Mouse (Mus musculus): ENCODE data around the gene Optn. TPM values are rescaled to one million over a fixed set of nuclear protein-coding genes. Genes with fewer than 3 reads are reported as not detected.

Gene Optn
- total and polyA plus RNA-seq, 3 experiments = 16.5 to 100.0 (median 76.3) TPM

DNA sequence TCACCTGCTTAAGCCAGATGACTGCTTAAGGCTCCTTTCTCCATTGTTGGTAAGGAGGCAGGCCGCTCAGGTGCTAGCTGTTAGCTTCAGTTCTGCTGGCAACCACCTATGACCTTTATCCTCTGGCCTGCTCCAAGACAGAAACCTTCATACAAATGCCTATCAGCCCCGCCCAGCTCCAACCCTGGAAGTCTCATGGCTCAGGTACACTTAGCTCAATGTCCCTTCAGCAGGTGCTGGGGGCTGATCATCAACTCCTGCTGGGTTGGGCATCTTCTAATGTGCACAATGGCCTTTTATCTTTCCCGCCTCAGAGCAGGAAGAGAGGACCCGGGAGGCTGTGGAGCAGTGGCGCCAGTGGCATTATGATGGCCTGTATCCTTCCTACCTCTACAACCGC is 78.9 kb downstream of the Optn start:
- Histone ChIP-seq H3K27ac (no peak overlapping the region), H3K4me1 (ENCODE audit: control insufficient read depth, insufficient read depth, low read length) (no peaks in the 10 kb centered on the region), H3K36me3 (ENCODE audit: control insufficient read depth, insufficient read depth, low read length) (no peaks in the 10 kb centered on the region), H3K79me2 (replicated peaks; ENCODE audit: control insufficient read depth, insufficient read depth, low read length) (no peaks in the 10 kb centered on the region), H3K4me3 (no peak overlapping the region), H3K27me3 (ENCODE audit: control insufficient read depth, insufficient read depth, low read length) (no peaks in the 10 kb centered on the region), H3K9ac (ENCODE audit: low read depth, low read length) (no peak overlapping the region)
- intact Hi-C loops (cut with DNase I) = no loop called here
- TF ChIP-seq EP300 (IDR thresholded peaks at IDR 0.05; ENCODE audit: insufficient read depth, low read depth, low read length) = no peak
- TF ChIP-seq POLR2A (IDR thresholded peaks at IDR 0.05; ENCODE audit: insufficient read depth, low read depth, low read length) = no peak
- TF ChIP-seq CTCF (IDR thresholded peaks at IDR 0.05) = no peak
- no peak for DNase-seq
- 73% methylated on average over 6 of the region's 6 CpGs for WGBS

DNA sequence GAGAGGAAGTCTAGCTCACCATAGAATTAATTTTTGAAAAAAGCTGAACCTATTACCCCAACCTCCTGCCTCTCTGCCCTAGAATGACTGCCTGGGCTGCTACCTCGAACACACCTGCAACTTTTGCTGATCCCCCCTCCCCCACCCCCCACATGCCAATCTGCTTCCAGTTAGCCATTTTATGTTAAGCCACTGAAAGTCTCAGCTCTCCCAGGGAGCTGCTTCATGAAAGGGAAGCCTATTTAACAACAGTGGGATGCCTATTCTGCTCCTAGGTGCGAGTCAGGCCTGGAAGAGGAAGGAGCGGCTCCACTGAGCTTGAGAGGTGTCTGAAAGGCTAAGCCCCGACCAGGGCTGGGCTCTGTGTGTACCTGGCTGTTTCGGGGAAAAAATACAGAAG is 79.9 kb downstream of the Optn start:
- H3K9ac ChIP-seq (ENCODE audit: low read depth, low read length) = no peak overlapping the region
- H3K27me3 ChIP-seq (ENCODE audit: control insufficient read depth, insufficient read depth, low read length) = no peaks in the 10 kb centered on the region
- no peaks in the 10 kb centered on the region for H3K36me3 ChIP-seq (ENCODE audit: control insufficient read depth, insufficient read depth, low read length)
- H3K27ac ChIP-seq = no peak overlapping the region
- TF ChIP-seq CTCF (IDR thresholded peaks at IDR 0.05) (no peak), EP300 (IDR thresholded peaks at IDR 0.05; ENCODE audit: insufficient read depth, low read depth, low read length) (no peak), POLR2A (IDR thresholded peaks at IDR 0.05; ENCODE audit: insufficient read depth, low read depth, low read length) (no peak)
- intact Hi-C loops (cut with DNase I) = no loop called here
- no peaks in the 10 kb centered on the region for H3K79me2 ChIP-seq (replicated peaks; ENCODE audit: control insufficient read depth, insufficient read depth, low read length)
- no peaks in the 10 kb centered on the region for H3K4me1 ChIP-seq (ENCODE audit: control insufficient read depth, insufficient read depth, low read length)
- H3K4me3 ChIP-seq = no peak overlapping the region
- no peak for DNase-seq
- 37% methylated on average over 5 of the region's 5 CpGs for WGBS

DNA sequence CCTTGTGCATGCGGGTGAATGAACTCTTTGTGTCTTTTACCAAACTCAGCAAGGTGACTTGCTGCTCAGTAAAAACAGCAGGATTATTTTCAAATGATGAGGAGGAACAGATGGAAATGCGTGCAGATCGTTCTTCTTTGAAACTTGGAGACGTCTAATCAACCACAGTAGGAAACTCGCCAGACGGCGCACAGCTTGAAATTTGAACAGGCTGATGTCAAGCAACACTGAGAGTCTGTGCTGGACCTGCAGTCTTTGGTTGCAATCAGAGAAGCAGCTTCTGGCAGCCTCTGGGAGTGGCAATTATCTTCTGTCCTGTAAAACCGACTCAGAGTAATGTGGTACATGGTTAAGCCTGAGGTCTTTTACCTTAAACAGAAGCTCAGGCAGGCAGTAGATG is 85.8 kb downstream of the Optn start:
- TF ChIP-seq POLR2A (IDR thresholded peaks at IDR 0.05; ENCODE audit: insufficient read depth, low read depth, low read length) = no peak
- TF ChIP-seq CTCF (IDR thresholded peaks at IDR 0.05) = no peak
- TF ChIP-seq EP300 (IDR thresholded peaks at IDR 0.05; ENCODE audit: insufficient read depth, low read depth, low read length) = no peak
- H3K4me1 ChIP-seq (ENCODE audit: control insufficient read depth, insufficient read depth, low read length) = no peaks in the 10 kb centered on the region
- H3K27ac ChIP-seq = no peak overlapping the region
- H3K36me3 ChIP-seq (ENCODE audit: control insufficient read depth, insufficient read depth, low read length) = no peaks in the 10 kb centered on the region
- 30% methylated on average over 8 of the region's 8 CpGs for WGBS
- H3K9ac ChIP-seq (ENCODE audit: low read depth, low read length) = no peak overlapping the region
- H3K4me3 ChIP-seq = no peak overlapping the region
- H3K79me2 ChIP-seq (replicated peaks; ENCODE audit: control insufficient read depth, insufficient read depth, low read length) = no peaks in the 10 kb centered on the region
- intact Hi-C loops (cut with DNase I) = no loop called here
- H3K27me3 ChIP-seq (ENCODE audit: control insufficient read depth, insufficient read depth, low read length) = no peaks in the 10 kb centered on the region
- DNase-seq = no peak

DNA sequence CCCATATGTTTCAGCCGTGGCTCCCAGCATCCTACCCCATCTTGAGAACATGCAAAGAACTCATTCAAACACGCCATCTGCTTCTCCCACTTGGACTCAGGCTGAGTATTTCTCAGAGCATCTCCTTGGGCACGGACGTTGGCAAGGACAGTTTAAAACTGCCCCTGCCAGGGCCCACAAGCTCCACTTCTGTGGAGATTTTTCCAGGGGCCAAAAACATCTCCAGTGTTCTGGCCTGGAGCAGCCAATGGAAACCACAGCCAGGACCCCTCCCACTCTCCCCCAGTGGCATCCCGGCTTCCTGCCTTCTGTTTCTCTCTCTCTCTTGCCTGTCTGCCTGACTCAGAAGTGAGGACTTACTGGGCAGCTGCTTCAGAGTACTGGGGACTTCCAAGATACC is 88.0 kb downstream of the Optn start, which contains the start of gene Ucma:
TSS of gene Ucma (plus strand) at position 316 of the 400 bp plus-strand sequence.
- H3K79me2 ChIP-seq (replicated peaks; ENCODE audit: control insufficient read depth, insufficient read depth, low read length) = no peaks in the 10 kb centered on the region
- 61% methylated on average over 5 of the region's 5 CpGs for WGBS
- intact Hi-C loops (cut with DNase I) = no loop called here

More for the DNA sequence above, 88.0 kb downstream of the Optn start, which contains the start of gene Ucma:
- Histone ChIP-seq H3K36me3 (ENCODE audit: control insufficient read depth, insufficient read depth, low read length) (no peaks in the 10 kb centered on the region), H3K9ac (ENCODE audit: low read depth, low read length) (no peak within 1 kb of the TSS), H3K4me3 (no peak within 1 kb of the TSS), H3K27ac (no peak within 1 kb of the TSS), H3K4me1 (ENCODE audit: control insufficient read depth, insufficient read depth, low read length) (no peaks in the 10 kb centered on the region), H3K27me3 (ENCODE audit: control insufficient read depth, insufficient read depth, low read length) (no peaks in the 10 kb centered on the region)
- no peak for DNase-seq
- TF ChIP-seq EP300 (IDR thresholded peaks at IDR 0.05; ENCODE audit: insufficient read depth, low read depth, low read length) (no peak), CTCF (IDR thresholded peaks at IDR 0.05) (no peak), POLR2A (IDR thresholded peaks at IDR 0.05; ENCODE audit: insufficient read depth, low read depth, low read length) (no peak)

Other genes starting within 250 kb of the Optn start
- 10 to 100 TPM; 12.2 to 12.8 TPM for gene Sephs1, start 182.5 kb downstream of the Optn start, total RNA-seq (2021)
- 8.6 and 14.6 TPM in 2 replicates for gene Sephs1, start 182.5 kb downstream of the Optn start, polyA plus RNA-seq (2012; rRNA removed)
- gene Phyh, start 145.0 kb downstream of the Optn start, total RNA-seq (2021) = 100 to 1,000 TPM; 743 to 904 TPM
- gene Phyh, start 145.0 kb downstream of the Optn start, polyA plus RNA-seq (2012; rRNA removed) = 620 and 892 TPM in 2 replicates
- gene Ucma, start 87.9 kb downstream of the Optn start, total RNA-seq (2021) = not detected
- gene Ucma, start 87.9 kb downstream of the Optn start, polyA plus RNA-seq (2012; rRNA removed) = 0.88 and 1.4 TPM in 2 replicates
- under 1 TPM; 0.31 to 0.39 TPM for gene Mcm10, start 51.3 kb downstream of the Optn start, total RNA-seq (2021)
- 0.14 and 0.85 TPM in 2 replicates for gene Mcm10, start 51.3 kb downstream of the Optn start, polyA plus RNA-seq (2012; rRNA removed)
- 1 to 10 TPM; 3.9 to 4.0 TPM for gene Ccdc3, start 73.7 kb upstream of the Optn start, total RNA-seq (2021)
- 5.0 and 6.6 TPM in 2 replicates for gene Ccdc3, start 73.7 kb upstream of the Optn start, polyA plus RNA-seq (2012; rRNA removed)

Measured in heart, adult 2 months (tissue).